Mouse (Mus musculus) liver, embryonic 13.5 days (tissue): ENCODE results near the gene Gm13276. TPM values are rescaled to one million over a fixed set of nuclear protein-coding genes. Genes with fewer than 3 reads are reported as not detected.
"Not testable (repeated sequence)": the region's sequence is repeated elsewhere in the genome, so short reads cannot be mapped to it uniquely, and the experiment has no call there.

ENCODE experiments used
- ATAC-seq: fragments of 200-750 bp; cut with Nextera tagmentation; 2 replicates; pipeline ENCODE4 v1.8.0; 2017; ENCODE audit warnings: low read depth, mild to moderate bottlenecking, moderate number of reproducible peaks, moderate library complexity
- DNase-seq: peaks from one replicate; pipeline ENCODE4 v3.0.0; 2022
- H3K27ac ChIP-seq: fragments of 300-500 bp; sonication (generic); 2 replicates; pipeline ENCODE4 v1.5.1; 2015; ENCODE audit warnings: moderate library complexity, mild to moderate bottlenecking, inconsistent platforms
- H3K27me3 ChIP-seq: fragments of 300-500 bp; sonication (generic); 2 replicates; pipeline ENCODE4 v1.6.1; 2015; ENCODE audit warnings: mild to moderate bottlenecking, inconsistent platforms
- H3K36me3 ChIP-seq: fragments of 300-500 bp; sonication (generic); 2 replicates; pipeline ENCODE4 v1.6.1; 2015; ENCODE audit warnings: mild to moderate bottlenecking, inconsistent platforms
- H3K4me1 ChIP-seq: fragments of 300-500 bp; sonication (generic); replicated peaks from 2 replicates; pipeline ENCODE4 v1.6.1; 2015; ENCODE audit warnings: inconsistent platforms
- H3K4me2 ChIP-seq: fragments of 300-500 bp; sonication (generic); 2 replicates; pipeline ENCODE4 v1.6.1; 2015; ENCODE audit warnings: inconsistent platforms, mild to moderate bottlenecking, moderate library complexity
- H3K4me3 ChIP-seq: fragments of 300-500 bp; sonication (generic); replicated peaks from 2 replicates; pipeline ENCODE4 v1.5.1; 2015; ENCODE audit warnings: mild to moderate bottlenecking, inconsistent platforms
- H3K9ac ChIP-seq: fragments of 300-500 bp; sonication (generic); 2 replicates; pipeline ENCODE4 v1.6.1; 2015; ENCODE audit warnings: mild to moderate bottlenecking, inconsistent platforms
- H3K9me3 ChIP-seq: fragments of 300-500 bp; sonication (generic); replicated peaks from 2 replicates; pipeline ENCODE4 v1.6.1; 2016; ENCODE audit warnings: inconsistent platforms
- WGBS: fragments of 180-500 bp; shearing (Covaris S2); methylation state at CpG from one replicate; pipeline ENCODE4 v1.1.7; 2015; ENCODE audit not compliant: insufficient replicate concordance; 5-methylcytosine and 5-hydroxymethylcytosine counted together
- polyA plus RNA-seq: library from polyadenylated mRNA; unstranded; fragments of >200 nt; fragmentation: Nextera tagmentation; extraction: Ambion mirVana; gene quantifications from 2 replicates; pipeline ENCODE4 v1.2.1, GENCODE M21; 2015

The Gm13276 gene
- 0.23 TPM in 1 of 2 replicates, not detected in the other for polyA plus RNA-seq

DNA sequence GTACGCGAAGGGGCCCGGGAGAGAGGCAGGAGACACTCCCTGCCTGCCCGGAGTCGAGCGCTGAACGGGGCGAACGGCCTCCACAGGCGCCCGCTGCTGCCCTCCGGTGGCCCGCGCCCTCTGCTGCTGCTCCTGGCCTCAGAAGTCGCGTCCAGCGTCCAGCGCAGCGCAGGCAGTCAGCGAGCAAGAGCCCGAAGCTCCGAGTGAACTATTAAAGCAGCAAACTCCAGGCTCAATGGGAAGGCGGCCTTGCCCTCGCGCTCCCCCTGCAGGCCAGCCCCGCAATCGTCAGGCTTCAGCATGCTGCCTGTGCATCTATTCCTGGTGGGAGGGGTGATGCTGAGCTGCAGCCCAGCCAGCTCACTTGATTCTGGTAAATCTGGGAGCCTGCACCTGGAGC lies at the start of gene Gm13276:
Gm13276 (plus strand) TSS at position 301 of the 400 bp plus-strand sequence.
- not testable (repeated sequence) for H3K4me2 ChIP-seq, H3K36me3 ChIP-seq, H3K4me3 ChIP-seq, H3K27me3 ChIP-seq, H3K9me3 ChIP-seq, H3K4me1 ChIP-seq, DNase-seq, H3K27ac ChIP-seq, ATAC-seq, H3K9ac ChIP-seq
- no CpG with 5 or more reads among the region's 27 CpGs for WGBS

DNA sequence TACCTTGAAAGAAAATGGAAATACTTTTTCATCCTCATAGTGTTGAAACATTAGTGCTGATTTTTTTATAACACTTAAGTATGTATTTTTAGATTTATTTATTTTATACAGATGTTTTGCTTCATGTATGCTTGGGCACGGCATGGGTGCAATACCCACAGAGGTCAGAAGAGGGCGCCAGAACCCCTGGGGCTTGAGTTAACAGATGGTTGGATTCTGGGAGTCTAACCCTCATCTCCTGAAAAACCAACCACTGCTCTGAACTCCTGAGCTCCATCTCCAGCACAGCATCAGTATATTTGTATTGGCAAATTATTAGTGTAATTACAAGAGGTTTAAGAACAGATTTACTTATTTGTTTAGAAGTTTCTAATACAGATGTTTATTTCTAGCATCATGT lies 47.0 kb upstream of the Gm13276 start:
- Histone ChIP-seq H3K4me1 (no peaks in the 10 kb centered on the region), H3K27me3 (0 out of 2 replicates have a peak, but pooled peaks cover 3% of the 10 kb centered on the region), H3K9me3 (no peaks in the 10 kb centered on the region), H3K4me2 (no peak overlapping the region), H3K9ac (no peak overlapping the region), H3K36me3 (no peaks in the 10 kb centered on the region), H3K27ac (no peak overlapping the region), H3K4me3 (no peak overlapping the region)
- peak; percentile 23 for DNase-seq
- ATAC-seq = no peak
- 3% methylated on average over 2 of the region's 2 CpGs for WGBS

DNA sequence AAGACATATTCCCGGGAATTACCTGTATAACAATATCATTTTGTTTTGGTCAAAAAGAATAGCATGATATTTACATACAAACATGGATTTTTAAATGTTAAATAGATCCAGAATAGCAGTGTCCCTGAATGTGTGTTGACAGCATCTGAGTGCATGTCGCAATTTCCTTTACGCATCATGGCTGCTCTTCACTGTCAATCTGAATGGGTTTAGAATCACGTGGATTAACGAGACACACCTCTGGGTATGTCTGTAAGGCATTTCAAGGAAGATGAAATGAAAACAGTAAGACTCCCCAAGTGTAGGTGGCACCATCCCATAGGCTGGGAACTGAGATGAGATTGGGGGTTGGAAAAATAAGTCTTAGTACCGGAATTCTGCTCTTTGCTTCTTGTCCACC lies 46.5 kb upstream of the Gm13276 start:
- ATAC-seq (no peak), DNase-seq (no peak)
- Histone ChIP-seq H3K27me3 (0 out of 2 replicates have a peak, but pooled peaks cover 3% of the 10 kb centered on the region), H3K4me3 (no peak overlapping the region), H3K4me2 (no peak overlapping the region), H3K9ac (no peak overlapping the region), H3K27ac (no peak overlapping the region), H3K4me1 (no peaks in the 10 kb centered on the region), H3K36me3 (no peaks in the 10 kb centered on the region), H3K9me3 (no peaks in the 10 kb centered on the region)
- WGBS = 61% methylated on average over 6 of the region's 6 CpGs

DNA sequence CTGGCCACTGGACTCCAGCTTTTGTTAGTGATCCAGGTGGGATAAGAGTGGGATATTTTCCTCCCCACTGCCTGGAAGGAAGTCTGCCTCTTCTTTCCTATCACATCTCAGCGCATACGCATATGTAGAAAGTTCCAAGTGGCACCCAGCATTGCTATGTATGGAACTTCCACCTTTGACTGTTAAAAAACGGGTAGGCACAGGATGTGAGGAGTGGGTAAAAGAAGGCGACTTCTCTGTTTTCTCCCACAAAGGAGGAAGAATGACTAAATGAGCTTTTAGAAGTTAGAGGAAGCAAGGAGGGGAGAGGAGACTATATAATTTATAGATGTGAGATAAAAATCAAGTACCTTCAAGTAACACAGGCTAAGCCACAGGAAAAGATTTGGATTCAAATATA lies 44.1 kb upstream of the Gm13276 start:
- no peak for ATAC-seq
- WGBS = 38% methylated on average over 4 of the region's 4 CpGs

DNA sequence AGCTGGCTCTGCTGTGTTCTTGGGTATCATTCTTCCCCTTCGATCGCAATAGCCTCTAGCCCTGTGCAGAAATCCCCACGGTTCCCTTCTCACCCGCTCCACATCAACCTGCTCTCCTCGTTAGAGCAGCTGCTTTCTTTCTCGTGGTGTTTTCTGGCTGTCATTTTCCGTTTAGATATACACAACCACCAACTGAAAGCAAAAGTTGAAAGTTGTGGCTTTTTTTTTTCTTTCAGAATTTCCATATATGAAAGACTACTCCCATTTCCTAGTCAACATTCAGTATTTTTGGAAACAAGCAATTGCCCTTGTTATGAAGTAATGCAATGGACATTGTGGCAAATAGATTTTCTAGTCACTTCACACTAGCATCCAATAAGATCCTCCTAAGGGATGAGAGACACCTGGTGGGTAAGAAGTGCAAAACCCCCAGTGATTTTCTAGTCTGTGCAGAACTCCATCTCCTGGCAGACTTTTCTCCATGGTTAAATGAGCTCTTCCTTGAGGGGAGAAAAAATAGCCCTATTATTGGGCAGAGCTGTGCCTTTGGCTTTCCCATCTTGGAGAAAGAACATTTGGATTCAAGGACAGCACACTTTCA lies 42.6 kb upstream of the Gm13276 start:
- no peak overlapping the region for H3K9ac ChIP-seq
- H3K27me3 ChIP-seq = no peaks in the 10 kb centered on the region
- H3K27ac ChIP-seq = no peak overlapping the region

More for the DNA sequence above, 44.1 kb upstream of the Gm13276 start:
- H3K27me3 ChIP-seq = no peaks in the 10 kb centered on the region
- no peaks in the 10 kb centered on the region for H3K36me3 ChIP-seq
- no peak overlapping the region for H3K4me2 ChIP-seq
- no peak for DNase-seq
- H3K9ac ChIP-seq = no peak overlapping the region
- H3K4me1 ChIP-seq = no peaks in the 10 kb centered on the region
- no peaks in the 10 kb centered on the region for H3K9me3 ChIP-seq
- H3K4me3 ChIP-seq = no peak overlapping the region
- no peak overlapping the region for H3K27ac ChIP-seq

DNA sequence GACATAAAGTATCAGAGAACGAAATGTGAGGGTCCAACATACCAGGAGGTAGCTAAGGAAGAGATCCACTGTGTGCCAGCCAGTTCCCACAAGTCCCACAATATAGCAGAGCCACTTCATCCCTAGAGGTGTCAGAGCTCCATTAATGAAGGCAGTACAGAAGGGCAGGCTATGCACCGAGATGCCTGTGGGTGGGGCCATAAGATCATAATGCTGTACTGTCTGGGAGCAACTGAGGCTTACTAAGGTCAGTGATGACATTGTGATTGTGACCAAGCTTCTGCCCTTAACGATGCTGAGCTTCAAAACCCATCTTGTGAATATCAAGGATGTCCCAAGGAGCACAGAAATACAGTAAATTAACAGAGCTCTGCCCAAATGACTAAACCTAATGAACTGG lies 41.3 kb upstream of the Gm13276 start:
- H3K9ac ChIP-seq = no peak overlapping the region
- H3K4me1 ChIP-seq = no peaks in the 10 kb centered on the region
- H3K27me3 ChIP-seq = 0 out of 2 replicates have a peak, but pooled peaks cover 3% of the 10 kb centered on the region
- DNase-seq (no peak), ATAC-seq (no peak)
- no peaks in the 10 kb centered on the region for H3K36me3 ChIP-seq
- H3K4me3 ChIP-seq = no peak overlapping the region
- WGBS = 47% methylated on average over 3 of the region's 3 CpGs
- no peaks in the 10 kb centered on the region for H3K9me3 ChIP-seq
- H3K27ac ChIP-seq = no peak overlapping the region
- H3K4me2 ChIP-seq = no peak overlapping the region

More for the DNA sequence above, 42.6 kb upstream of the Gm13276 start:
- no peaks in the 10 kb centered on the region for H3K4me1 ChIP-seq
- no peak overlapping the region for H3K4me2 ChIP-seq
- ATAC-seq = no peak
- whole genome bisulfite sequencing = 57% methylated on average over 7 of the region's 7 CpGs
- DNase-seq = no peak
- H3K9me3 ChIP-seq = no peaks in the 10 kb centered on the region
- H3K4me3 ChIP-seq = no peak overlapping the region
- no peaks in the 10 kb centered on the region for H3K36me3 ChIP-seq

DNA sequence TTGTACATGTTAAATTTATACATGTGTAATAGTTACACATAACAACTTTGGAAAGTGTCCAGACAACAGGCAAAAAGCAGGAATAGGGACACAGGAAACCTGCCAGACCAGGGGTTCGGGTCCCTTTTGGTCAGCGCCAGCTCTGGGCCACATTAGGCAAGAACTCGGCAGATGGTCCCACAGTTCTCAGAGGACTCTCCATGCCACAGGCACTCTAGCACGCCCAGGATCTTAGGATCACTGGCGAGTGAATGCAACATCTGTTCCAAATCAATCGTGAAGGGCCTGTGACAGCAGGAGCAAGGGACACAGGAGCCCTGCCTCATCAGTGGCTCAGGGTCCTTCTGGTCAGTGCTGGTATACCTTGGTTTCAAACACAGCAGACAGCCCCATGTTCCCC lies 35.6 kb upstream of the Gm13276 start:
- Histone ChIP-seq H3K9ac (no peak overlapping the region), H3K27me3 (0 out of 2 replicates have a peak, but pooled peaks cover 3% of the 10 kb centered on the region), H3K4me2 (no peak overlapping the region), H3K4me1 (no peaks in the 10 kb centered on the region), H3K4me3 (no peak overlapping the region), H3K27ac (no peak overlapping the region), H3K9me3 (no peaks in the 10 kb centered on the region), H3K36me3 (no peaks in the 10 kb centered on the region)
- no peak for DNase-seq
- 53% methylated on average over 6 of the region's 6 CpGs for WGBS
- ATAC-seq = no peak

DNA sequence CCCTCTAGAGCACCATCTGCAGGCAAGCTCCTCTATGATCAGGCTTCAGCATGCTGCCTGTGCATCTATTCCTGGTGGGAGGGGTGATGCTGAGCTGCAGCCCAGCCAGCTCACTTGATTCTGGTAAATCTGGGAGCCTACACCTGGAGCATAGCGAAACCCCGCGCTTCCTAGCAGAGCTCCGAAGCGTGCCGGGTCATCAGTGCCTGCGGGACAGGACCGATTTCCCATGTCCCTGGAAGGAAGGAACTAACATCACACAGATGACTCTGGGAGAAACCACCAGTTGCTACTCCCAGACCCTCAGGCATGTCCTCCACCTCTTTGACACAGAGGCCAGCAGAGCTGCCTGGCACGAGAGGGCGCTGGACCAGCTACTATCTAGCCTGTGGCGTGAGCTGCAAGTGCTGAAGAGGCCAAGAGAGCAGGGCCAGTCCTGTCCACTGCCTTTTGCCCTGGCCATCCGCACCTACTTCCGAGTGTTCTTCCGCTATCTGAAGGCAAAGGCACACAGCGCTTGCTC lies 30.6 kb upstream of the Gm13276 start, which contains the start of gene Gm13271:
Gm13271 (plus strand) TSS at position 51 of the 523 bp plus-strand sequence.
- ATAC-seq, H3K4me1 ChIP-seq, H3K27ac ChIP-seq, DNase-seq, H3K4me3 ChIP-seq, H3K9me3 ChIP-seq, H3K4me2 ChIP-seq, H3K36me3 ChIP-seq, H3K9ac ChIP-seq, H3K27me3 ChIP-seq: not testable (repeated sequence)
- WGBS = 68% methylated on average over 15 of the region's 15 CpGs

DNA sequence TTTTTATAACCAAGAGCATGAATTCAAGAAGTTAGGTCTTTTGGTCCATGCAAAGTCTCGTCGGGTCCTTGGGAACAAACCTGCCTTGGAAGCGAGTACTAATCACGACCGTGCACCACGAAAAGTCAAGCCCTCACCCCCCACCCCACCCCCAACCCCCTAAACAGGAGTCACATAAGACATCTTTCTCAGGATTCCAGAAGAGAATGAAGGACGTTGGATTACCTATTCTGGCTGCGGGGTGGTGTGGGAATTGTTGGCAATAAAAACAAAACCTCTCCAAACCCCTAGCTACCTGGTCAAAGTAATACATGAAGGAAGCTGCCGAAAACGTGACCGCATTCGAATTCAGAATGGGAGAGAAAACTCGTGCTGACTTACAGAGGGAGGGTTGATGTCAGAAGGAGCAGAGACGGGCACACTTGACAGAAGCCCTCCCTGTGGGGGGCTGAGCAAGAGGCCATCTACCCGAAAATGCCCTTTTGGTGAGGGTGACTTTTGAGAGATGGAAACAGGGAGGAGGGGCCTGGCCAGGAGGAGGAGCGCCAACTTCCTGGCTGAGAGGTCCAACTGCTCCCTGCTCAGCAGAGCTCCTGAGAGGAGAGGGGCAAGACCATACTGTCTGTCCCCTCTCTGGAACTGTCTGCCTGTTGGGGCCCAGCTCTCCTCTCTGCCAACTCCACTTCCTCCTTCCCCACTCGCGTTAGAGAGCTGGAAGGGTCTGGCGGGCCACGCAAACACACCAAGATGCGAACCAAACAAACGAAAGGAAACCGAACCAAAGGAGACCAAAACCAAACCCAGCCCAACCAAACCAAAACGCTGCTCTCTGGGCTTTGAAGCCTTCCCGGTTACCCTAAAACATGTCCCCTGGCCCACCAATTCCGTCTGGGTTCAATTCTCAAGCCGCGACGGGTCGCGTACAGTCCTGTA lies 28.7 kb upstream of the Gm13276 start:
- not testable (repeated sequence) for H3K9me3 ChIP-seq, H3K36me3 ChIP-seq, H3K4me1 ChIP-seq, ATAC-seq, H3K27me3 ChIP-seq, DNase-seq
- H3K4me2 ChIP-seq = peak overlapping the region; percentile 73
- peak overlapping the region; percentile 68 for H3K9ac ChIP-seq
- peak overlapping the region; percentile 65 for H3K4me3 ChIP-seq
- peak overlapping the region; percentile 84 for H3K27ac ChIP-seq
- WGBS = 9% methylated on average over 29 of the region's 31 CpGs

DNA sequence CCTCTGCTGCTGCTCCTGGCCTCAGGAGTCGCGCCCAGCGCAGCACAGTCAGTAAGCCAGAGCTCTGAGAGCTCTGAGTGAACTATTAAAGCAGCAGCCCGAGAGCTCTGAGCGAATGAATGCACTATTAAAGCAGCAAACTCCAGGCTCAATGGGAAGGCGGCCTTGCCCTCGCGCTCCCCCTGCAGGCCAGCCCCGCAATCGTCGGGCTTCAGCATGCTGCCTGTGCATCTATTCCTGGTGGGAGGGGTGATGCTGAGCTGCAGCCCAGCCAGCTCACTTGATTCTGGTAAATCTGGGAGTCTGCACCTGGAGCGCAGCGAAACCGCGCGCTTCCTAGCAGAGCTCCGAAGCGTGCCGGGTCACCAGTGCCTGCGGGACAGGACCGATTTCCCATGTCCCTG lies 27.9 kb upstream of the Gm13276 start:
- peak overlapping the region; percentile 73 for H3K4me2 ChIP-seq
- under 1% methylated on average over 21 of the region's 21 CpGs for WGBS

DNA sequence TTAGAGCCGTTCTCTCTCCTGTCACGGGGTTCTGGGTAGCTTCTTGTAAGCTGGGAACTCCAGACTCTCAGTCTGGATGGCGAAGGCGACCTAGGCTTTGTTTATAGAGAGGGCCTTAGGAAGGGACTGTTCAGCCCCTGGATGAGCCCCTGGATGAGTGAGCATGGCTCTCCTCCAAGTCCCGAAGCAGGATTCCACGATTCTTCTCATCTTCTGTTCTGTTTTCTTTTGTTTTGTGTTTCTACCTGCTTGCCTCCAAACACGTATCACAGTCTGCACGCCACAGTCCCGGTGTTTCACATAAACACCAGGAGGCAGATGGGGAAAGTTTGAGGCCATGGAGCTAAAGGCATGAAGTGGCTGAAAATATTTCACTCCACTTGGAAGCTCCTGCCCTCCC lies 26.8 kb upstream of the Gm13276 start:
- not testable (repeated sequence) for H3K9me3 ChIP-seq, H3K4me2 ChIP-seq, H3K36me3 ChIP-seq, H3K4me1 ChIP-seq, H3K9ac ChIP-seq, H3K4me3 ChIP-seq, H3K27me3 ChIP-seq, H3K27ac ChIP-seq, ATAC-seq, DNase-seq
- 74% methylated on average over 9 of the region's 9 CpGs for WGBS

More for the DNA sequence above, 27.9 kb upstream of the Gm13276 start:
- not testable (repeated sequence) for H3K36me3 ChIP-seq, H3K9me3 ChIP-seq, DNase-seq, H3K4me1 ChIP-seq, H3K27me3 ChIP-seq
- Histone ChIP-seq H3K4me3 (peak overlapping the region; percentile 65), H3K9ac (peak overlapping the region; percentile 68), H3K27ac (peak overlapping the region; percentile 84)
- peak; percentile 100 for ATAC-seq
